Mouse (Mus musculus) left cerebral cortex, adult 11 months (tissue): ENCODE measurements around the gene Setd6.

Experiments used
- DNase-seq: peaks from one replicate; pipeline ENCODE4 v3.0.0; 2022; ENCODE audit warnings: low spot score

Gene Setd6

DNA sequence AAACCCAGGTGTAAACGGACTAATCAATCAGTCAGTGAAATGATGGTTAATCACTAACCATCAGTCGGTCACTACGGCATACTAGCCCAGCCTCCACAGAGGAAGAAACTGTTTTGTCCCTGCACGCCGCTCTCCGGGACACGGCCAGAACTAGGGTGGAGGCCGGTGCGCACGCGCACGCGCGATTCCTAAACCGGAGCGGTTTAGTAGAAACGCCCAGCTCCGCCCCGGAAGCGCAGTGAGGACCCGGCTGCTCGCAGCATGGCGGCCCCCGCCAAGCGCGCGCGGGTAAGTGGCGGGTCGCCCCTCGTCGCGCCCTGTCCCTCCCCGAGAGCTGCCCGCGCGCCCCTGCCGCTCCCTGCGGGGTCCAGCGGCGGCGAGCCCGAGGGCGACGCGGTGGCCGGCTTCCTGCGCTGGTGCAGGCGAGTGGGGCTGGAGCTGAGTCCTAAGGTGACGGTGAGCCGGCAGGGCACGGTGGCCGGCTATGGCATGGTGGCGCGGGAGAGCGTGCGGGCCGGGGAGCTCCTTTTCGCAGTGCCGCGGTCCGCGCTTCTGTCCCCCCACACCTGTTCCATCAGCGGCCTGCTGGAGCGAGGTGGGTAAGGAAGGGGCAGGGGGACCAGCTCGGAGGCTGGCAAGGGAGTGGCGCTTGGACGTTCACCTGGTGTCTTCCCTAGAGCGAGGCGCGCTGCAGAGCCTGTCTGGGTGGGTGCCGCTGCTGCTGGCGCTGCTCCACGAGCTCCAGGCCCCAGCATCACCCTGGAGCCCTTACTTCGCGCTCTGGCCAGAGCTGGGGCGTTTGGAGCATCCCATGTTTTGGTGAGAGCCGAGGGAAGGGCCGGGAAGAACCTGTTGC is at the start of gene Setd6:
Gene Setd6, plus strand, starts transcription at position 206 of the 856 bp plus-strand sequence.
- DNase-seq = no peak

DNA sequence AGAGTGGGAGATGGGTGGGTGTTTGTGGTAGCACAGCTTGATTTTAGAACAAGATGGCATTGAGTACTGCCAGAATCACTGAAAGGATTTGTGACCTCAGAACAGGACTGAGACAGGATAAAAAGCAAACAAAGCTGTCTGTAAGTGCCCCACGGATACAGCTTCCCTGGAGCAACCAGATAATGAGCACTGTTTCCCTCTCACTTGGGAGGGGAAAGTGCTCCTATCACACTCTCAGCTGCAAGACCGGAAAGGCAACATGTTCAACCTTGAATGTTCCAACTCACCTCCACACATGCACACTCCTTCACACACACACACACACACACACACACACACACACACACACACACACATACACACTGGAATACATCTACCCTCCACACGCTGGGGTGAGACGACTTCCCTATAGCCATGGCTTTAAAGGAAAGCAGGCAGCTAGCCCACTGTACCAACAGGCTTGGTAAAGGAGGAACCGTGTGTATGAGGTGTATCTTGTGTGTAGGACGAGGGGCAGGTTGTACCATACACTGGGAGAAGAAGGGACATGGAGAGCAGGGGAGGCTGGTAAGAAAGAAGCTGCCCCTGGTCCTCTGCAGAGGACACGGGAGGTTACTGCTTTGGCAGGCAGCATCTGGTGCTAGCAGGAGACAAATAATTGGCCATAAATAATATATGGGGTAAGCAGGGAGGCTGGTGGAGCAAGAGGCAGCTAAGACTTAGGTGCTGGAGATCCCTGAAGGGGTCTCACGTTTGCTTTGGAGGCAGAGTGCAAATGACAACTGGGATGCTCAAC is 47.3 kb upstream of the Setd6 start:
- no peak for DNase-seq

DNA sequence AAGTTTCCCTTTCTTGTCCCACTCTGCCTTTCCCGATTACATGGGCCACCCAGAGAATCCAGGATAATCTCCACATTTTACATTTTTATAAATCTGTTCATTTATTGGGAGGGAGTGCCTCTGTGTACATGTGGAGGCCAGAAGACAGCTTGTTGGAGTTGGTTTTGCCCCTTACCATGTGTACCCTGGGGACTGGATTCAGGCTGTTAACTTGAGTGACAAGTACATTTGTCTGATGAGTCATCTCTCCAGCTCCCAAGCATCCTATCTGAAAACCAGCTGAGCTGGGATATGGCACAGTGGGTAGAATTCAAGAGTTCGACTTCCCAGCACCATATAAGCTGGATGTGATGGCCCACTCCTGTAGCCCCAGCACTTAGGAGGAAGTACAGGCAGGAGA is 45.7 kb upstream of the Setd6 start:
- DNase-seq = no peak

DNA sequence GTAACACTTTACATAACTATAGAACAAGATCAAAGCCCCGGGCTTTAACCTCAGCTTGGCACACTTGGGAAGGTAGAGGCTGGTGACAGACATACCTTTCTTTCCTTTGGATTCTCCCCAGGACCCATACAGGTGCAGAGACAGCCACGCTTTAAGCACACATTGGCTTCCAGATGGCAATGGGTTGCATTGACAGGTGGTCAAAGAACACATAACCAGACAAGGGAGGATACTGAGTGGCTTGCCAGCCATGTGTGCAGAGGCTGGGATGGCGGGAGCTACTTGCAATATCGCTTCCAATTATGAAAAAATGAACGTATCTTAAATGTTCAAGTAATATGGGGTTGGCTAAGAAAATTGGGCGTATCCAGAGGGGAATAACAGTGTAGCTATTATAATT is 43.8 kb upstream of the Setd6 start:
- no peak for DNase-seq

DNA sequence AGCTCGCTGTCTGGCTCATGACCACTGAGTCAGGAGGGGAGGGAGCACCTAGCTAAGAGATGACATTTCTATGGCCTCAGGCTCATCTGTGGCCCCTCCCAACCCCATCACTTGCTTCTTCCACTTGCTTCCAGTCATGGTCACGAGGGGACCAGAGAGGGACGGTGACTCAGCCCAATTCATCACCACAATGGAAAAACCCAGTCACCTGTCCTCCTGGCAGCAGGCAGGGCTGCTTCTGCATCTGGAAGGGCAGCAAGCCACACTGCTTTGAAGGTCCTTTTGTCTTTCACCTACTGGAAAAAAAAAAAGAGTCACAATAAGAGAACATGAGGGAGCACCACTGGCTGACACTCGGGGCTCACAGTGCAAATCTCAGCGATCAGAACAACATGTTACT is 42.9 kb upstream of the Setd6 start:
- DNase-seq = no peak

DNA sequence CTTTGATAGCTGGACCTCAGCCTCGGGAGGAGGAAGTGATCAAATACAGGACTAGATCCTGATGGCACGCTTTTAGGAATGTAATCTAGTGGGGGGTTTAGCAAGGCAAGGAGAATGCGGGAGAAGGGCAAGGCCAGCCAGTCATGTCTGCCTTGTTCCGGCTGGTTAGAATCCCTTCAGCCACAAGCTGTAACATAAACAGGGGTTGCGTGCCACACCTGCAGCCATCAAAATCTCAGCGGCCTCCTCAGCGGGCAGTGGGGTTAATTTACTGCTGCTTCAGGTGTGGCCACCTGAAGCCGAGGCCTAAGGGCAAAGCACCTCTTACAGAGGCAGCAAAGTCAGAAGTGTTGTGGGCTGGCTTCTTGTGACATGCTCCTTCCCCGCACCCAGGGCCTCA is 39.0 kb upstream of the Setd6 start, which contains the start of gene Ndrg4:
Gene Ndrg4, plus strand, starts transcription at position 350 of the 400 bp plus-strand sequence.
- no peak for DNase-seq

DNA sequence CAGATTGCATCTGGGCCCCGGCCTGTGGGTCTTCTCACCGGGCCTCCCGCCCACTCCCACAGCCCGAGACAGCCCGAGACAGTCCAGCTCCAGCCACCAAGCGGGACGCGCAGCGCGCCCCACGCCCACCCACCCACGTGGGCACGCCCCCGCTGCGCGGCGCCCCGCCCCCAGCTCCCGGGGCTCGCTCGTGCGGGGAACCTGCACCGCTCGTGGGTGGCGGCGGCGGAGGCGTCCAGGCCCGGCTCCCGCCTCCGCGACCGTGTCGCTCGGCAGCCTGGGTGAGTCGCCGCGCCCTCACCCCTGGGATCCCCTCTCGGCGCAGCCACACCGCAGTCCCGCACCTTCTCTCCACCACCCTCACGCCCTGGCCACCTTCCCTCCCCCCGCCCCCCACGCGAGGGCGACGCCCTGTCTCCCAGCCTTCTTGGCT is 38.1 kb upstream of the Setd6 start:
- DNase-seq = no peak

DNA sequence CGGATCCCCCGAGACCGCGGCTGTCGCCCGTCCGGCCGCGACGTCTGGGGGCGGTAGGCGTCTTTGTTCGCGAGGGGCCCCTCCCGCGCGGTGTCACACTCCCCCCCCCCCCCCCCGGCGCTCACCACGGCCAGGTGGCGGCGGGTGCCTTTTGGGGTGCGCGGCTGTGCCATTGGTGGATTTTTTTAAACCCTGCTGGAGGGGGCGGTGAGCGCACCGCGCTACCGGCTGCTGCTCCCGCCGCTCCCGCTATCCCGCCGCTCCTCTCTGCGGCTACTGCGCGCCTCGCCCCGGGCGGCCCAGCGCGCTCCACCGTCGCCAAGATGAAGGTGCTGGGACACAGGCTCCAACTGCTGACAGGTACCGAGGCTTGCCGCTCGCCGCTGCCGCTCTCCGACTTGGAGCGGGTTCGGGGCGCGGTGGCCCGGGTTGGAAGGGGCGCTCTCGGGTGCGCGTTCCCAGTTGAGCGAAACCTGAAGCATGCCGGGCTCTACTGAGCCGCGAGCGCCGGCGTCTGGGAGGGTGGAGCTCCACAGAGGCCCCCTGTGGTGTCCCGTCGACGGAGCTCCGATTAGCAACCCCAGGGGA is 37.6 kb upstream of the Setd6 start:
- no peak for DNase-seq

DNA sequence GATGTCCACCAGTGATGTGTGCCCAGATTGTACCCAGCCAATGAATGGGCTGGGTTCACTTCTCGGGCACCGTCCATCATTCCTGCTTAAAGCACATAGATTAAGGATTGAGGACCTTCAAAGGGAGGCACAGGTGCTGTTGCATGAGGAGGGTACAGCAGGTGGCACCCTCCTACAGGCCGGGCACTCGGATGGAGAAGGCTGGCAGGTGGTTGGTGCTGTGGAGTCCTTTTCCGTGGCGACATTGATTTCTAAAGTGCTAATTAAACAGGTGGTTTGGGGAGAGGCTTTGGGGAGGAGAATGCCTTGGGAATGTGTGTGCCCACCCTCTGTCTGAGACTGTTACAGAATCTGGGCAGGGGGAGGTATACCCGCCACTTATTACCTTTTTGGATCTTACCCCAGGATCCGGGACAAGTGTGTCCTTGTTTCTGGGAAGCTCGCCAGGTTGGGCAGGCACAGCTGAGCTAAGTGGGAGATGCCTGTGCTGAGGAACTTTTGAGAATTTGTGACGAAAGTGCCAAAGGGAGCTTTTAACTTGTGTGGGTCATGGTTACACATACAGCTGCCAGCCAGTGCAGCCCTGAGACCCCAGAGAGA is 27.5 kb upstream of the Setd6 start:
- DNase-seq = no peak

DNA sequence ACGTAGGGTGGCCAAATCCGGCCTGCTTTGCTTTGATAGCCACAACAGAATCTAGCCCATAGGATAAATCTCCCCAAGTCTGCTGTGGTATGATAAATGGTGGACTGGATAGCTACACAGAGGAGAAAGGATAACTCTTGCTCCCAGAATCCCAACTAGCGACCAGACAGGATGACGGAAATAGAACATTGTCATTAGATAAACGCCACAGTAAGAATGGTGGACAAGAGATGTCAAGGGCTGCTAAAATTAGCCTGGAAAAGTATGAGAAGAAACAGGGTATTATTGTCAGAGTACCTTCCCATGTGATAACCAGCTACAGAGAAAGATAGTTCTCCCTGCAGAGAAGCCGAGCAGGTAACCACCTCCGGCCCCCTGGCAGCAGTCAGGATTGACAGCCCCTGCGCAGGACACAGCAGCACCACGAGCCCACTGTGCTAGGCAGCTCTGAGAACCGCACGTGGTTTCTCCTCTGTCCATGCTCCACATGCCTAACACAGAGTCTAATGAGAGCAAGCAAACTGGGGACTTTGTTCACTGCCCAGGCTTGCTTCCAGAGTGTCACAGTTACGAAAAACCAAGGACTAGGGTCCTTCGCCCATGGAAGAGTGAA is 24.6 kb upstream of the Setd6 start:
- DNase-seq = no peak

DNA sequence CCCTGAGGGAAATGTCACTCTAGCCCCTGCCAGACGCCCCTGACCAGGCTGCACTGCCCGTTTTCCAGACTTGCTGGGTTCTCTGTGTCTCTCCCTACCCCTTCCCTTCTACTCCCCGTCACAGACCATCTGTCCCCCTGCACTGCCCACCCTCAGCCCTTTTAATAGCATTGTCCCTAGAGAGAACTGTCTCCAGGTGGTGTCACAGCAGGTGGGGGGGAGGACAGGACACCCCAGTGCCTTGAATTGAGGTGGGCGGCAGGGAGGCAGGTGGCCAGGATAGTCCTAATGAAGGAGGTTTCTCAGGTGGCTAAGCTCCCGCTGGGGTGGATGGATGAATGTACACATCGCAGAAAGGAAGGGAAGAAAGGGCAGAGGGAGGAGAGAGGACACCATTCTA is 21.1 kb upstream of the Setd6 start:
- DNase-seq = no peak

DNA sequence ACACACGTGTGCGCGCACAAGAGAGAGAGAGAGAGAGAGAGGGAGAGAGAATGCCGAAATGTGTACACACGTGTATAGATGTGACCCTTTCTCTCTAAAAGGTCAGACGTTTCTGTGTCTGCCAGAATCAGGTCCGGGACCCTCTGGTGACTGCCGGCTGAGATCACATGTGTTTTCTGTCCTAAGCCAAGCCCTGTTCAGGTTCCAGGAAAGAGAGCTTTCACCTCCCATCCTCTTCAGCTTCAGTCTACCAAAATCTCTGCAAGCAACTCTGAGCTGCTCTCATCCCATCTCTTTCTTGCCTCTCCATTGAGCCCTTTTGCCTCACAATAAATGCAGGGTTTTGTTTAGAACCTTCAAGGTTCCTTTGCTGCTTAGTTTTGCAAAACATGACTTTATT is 19.0 kb upstream of the Setd6 start:
- no peak for DNase-seq

DNA sequence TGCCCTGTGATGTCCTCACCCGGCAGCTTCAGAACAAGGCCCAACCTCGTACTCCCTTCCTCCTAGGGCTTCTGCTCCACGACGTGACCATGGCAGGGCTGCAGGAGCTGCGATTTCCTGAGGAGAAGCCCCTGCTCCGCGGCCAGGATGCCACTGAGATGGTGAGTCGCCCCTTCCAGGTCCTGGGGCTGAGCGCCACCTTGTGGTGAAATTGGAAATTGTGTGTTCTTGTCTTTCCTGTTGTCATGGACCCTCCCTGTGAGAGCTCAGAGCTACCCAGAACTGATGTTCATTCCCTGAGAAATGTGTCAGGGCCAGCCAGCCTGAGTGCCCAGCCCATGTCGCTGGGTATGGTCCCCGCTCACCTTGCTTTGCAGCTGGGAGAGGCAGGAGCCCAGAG is 18.6 kb upstream of the Setd6 start:
- peak; percentile 80 for DNase-seq

DNA sequence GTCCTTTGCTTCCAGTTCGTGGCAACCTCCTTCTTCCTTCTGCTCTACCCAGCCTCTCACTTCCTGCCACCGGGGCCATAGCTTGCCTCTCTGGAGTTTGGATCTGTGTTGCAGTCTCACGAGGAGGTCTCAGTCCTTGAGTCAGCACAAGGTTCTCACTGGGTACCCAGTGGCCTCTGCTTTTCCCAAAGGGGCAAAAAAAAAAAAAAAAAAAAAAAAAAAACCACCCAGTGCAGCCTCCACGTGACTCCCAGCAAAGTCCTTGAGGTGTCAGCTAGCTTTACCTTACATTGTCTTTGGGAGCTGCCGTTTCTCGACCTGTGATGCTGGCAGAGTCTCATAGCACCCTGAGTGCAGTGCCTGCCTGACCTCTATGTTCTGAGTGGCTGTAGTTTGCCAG is 17.5 kb upstream of the Setd6 start:
- no peak for DNase-seq

DNA sequence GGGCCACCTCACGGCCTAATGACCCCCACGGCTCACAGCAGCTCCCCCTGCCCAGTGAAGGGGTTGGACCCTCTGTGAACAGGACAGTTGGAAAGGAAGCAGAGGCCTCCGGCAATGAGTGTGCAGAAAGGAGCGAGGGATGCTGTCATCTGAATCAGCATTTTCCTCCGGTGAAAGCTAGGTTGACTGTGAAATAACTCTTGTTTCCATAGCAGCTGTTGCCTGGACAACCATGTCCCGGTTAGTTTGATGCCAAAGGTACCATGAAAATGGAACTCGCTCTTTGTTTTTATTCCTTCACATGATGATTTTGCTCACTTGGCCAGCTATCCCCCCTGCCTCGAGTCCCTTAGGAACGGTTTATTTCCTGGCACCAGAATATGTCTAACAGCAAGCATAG is 15.4 kb upstream of the Setd6 start:
- DNase-seq = peak; percentile 82

DNA sequence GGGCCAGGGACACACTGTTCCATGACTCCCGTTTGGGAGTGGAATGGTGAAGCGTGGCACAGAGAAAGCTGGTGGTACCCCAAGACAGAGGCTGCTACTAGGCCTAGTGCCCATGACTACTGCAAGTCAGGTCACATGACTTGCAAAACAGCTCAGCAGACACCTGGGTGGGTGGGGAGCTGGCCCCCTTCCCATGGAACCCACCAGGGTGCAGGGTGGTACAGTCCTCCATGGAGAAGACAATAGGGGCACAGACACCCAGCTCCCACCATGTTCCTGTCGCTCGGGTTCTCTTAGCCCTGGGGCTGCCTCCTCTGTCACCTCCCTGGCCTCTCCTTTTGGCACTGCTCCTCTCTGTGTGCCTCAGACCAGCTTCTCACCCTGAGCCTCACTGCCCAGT is 13.9 kb upstream of the Setd6 start:
- DNase-seq = no peak

DNA sequence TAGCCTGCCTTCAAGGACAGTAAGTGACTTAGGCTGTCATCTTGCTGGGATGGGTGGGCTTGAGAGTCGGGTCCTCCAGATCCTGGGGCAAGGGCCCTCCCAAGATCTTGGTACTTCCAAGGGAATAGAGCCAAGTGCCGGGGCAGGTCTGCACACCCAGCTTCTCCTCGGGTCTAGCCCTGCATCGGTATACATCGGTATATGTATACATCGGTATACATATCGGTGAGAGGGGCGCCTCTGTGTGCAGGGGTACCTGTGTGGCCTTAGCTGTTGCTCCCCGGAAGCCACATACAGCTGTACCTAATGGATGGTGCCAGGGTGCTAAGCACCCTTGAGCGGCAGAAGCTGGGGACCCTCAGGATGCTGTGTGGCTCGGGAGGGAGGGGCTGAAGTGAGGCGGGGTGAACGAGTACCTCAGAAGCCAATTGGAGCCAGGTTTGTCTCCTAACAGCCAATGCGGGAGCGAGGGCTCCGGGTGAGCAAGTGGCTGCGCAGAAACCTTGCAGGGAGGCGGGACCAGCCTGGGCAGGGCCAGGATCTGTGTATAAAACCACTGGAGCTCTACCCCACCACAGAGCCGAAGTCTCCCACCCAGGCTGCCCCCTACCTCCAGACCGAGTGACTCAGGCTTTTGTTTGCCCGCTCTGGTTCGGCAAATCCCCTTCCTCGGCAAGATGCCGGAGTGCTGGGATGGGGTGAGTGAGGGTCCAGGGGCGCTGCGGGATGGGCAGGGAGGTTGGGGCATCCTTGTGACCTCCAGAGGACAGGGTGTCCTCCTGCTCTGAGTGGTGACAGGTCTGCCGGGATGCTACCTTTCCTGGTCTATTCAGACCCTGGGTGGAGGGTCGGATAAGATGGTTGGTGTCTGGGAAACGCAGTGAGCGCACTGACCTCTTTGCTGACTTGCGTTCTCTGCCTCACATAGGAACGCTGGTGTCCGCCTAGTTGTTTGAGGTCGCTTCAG is 12.9 kb upstream of the Setd6 start:
- peak; percentile 91 for DNase-seq

DNA sequence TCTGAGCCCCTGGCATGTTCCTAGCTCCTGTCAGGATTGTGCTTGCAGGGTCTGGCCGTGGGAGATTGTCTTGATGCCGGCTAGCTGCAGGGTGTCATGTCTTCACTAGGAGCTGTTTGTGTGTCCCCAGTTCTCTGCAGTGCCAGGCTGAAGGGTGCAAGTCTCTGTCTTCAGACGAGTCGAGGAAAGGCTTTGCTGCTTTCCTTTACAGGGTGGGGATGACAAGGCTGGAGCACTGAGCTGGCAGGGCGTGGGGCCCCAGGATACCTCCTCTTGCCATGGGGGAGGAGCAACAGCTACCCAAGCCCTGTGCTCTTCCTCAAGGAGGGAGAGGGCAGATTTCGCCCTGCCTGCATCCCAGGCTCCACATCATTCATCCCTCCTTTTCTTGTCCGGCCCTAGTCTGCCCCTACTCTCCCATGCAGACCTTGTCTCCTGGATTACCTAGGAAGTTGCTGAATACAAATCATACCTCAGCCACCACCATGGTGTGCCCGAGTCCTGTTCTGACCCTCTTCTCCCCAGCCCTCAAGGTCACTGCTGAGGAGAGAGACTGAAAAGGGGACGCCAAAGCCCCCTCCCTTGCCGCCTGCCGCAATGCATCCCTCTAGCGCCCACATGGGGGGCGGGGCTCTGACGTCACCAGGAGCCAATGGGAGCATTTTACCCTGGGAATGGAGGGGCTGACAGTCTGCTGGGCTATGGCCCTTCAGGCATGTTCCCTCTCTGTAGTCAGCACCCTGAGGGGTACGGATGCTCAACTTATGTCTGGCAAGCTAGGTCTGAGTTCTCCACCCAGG is 12.0 kb upstream of the Setd6 start:
- DNase-seq = peak; percentile 79

DNA sequence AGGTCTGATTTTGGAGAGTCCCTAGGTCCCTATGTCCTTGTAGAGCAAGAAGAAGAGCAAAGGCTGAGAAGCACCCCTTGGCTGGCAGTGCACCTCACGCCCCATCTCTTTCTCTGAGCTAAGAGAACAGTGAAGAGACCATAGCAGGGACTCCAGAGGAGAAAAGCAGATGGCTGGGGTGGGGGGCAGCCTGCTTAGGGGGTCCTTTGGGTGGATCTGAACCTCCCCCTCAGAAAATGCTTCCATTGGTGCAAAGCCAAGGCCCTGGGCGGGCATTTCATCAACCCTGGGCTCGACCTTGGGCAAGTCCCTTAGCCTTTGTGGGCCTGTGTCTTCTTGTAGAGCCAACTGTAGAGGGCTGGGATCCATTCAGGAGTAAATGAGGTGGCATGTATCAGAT is 11.1 kb upstream of the Setd6 start:
- no peak for DNase-seq

DNA sequence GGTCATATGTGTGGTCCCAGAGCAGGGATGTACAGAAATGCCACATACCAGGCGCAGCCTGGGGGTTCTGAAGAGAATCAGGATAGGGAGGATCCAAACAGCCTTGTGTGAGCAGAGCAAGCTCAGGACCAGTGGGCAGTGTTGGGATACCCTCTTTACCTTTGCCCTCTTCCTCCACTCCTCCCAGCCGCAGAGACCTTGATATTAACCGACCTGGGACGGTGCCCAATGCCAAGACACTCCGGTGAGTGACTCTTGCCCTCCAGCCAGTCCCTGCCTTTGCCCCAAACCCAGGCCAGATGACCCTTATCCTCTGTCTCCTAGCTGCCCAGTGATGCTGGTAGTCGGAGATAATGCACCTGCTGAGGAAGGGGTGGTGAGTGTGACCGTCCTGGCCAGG is 6.1 kb upstream of the Setd6 start:
- no peak for DNase-seq
